Mouse (Mus musculus) inflammation-experienced regulatory T-cells (primary cell): Measurements from ENCODE around the gene Vmn2r124. TPM values are rescaled to one million over a fixed set of nuclear protein-coding genes. Genes with fewer than 3 reads are reported as not detected.

Experiments
- polyA plus RNA-seq, 2 experiments: library from polyadenylated mRNA; unstranded; fragments of 100-300 nt; shearing (Covaris generic); gene quantifications; one replicate each; pipeline ENCODE4 v1.2.1; 2017

The Vmn2r124 gene
- polyA plus RNA-seq = under 1 TPM; 0.07 to 0.13 TPM

DNA sequence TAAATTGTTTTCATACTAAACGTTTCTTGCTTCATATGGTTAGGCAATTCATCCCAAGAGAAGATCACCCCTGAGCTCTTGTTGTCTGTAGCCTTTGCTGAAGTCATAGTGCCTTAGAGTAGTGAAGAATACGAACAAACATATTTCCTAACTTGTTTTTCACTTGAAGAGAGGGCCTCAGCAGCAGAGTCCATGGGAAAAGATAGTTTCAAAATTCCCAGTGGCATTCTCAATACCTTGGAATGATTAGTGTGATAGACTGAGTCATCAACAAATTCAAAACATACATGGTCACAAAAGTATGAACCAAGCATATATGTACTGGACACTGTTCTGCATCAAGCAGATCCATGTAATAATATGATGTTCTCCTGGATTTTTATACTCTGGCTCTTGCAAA is at the start of gene Vmn2r124:
TSS of gene Vmn2r124 (plus strand) at position 301 of the 400 bp plus-strand sequence.

DNA sequence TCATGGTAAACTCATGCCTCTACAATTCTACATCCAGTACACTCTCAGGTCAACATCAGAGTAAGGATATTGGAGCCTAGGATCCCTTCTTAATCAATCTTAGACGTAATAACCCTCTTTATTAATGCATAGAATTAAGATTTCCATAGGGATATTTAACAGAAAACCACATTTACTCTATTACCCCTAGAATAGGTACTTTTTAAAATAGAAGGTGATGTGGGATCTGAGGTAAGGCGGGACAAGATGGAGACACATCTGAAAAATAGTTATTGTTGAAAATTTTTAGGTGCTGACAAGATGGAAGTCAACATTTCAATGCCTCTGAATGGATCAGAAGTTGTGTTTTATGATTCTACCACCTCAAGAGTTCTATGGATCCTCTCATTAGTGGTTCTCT is 27.8 kb upstream of the Vmn2r124 start, which contains the start of gene Fpr-rs4:
TSS of gene Fpr-rs4 (plus strand) at position 301 of the 400 bp plus-strand sequence.

GRCm38 (mm10) chr17:18084716-18085115 is 35.5 kb downstream of the Vmn2r124 start, which contains the start of gene Vmn2r91:
TSS of gene Vmn2r91 (plus strand) at chr17:18085016.

Other genes with a start within 250 kb of the Vmn2r124 start
- 1 to 10 TPM; 3.1 to 5.0 TPM for gene Spaca6, start 222.3 kb upstream of the Vmn2r124 start, polyA plus RNA-seq
- under 1 TPM in 1 of 2 experiments, not detected in 1; 0.12 TPM for gene Has1, start 194.2 kb upstream of the Vmn2r124 start, polyA plus RNA-seq
- gene Fpr1, start 165.5 kb upstream of the Vmn2r124 start, polyA plus RNA-seq = 1 to 10 TPM in 1 of 2 experiments, not detected in 1; 1.3 TPM
- gene Fpr2, start 161.6 kb upstream of the Vmn2r124 start, polyA plus RNA-seq = 1 to 10 TPM in 1 of 2 experiments, under 1 TPM in 1; 0.13 to 2.6 TPM
- gene Fpr3, start 161.6 kb upstream of the Vmn2r124 start, polyA plus RNA-seq = under 1 TPM; 0.12 to 0.49 TPM
- not detected for gene Fpr-rs4, start 27.7 kb upstream of the Vmn2r124 start, polyA plus RNA-seq
- gene Vmn2r91, start 35.6 kb downstream of the Vmn2r124 start, polyA plus RNA-seq = under 1 TPM in 1 of 2 experiments, not detected in 1; 0.07 TPM
- under 1 TPM; 0.06 to 0.07 TPM for gene Vmn2r92, start 102.5 kb downstream of the Vmn2r124 start, polyA plus RNA-seq
- under 1 TPM in 1 of 2 experiments, not detected in 1; 0.37 TPM for gene Vmn2r94, start 228.3 kb downstream of the Vmn2r124 start, polyA plus RNA-seq
- under 1 TPM; 0.29 to 0.33 TPM for gene Vmn2r93, start 248.7 kb downstream of the Vmn2r124 start, polyA plus RNA-seq